Mouse (Mus musculus) forebrain, embryonic 15.5 days (tissue): ENCODE measurements around the gene Cmklr1. TPM values are rescaled to one million over a fixed set of nuclear protein-coding genes. Genes with fewer than 3 reads are reported as not detected.

Source experiments
- ATAC-seq: fragments of 200-750 bp; cut with Nextera tagmentation; replicated peaks from 2 replicates; pipeline ENCODE4 v1.8.0; 2017; ENCODE audit warnings: mild to moderate bottlenecking, moderate TSS enrichment, moderate library complexity
- H3K27ac ChIP-seq: fragments of 300-500 bp; sonication (generic); replicated peaks from 2 replicates; pipeline ENCODE4 v1.5.1; 2015; ENCODE audit warnings: mild to moderate bottlenecking, inconsistent platforms
- H3K27me3 ChIP-seq: fragments of 300-500 bp; sonication (generic); 2 replicates; pipeline ENCODE4 v1.6.1; 2015; ENCODE audit warnings: inconsistent platforms
- H3K36me3 ChIP-seq: fragments of 300-500 bp; sonication (generic); 2 replicates; pipeline ENCODE4 v1.6.1; 2015; ENCODE audit warnings: mild to moderate bottlenecking, inconsistent platforms
- H3K4me1 ChIP-seq: fragments of 300-500 bp; sonication (generic); 2 replicates; pipeline ENCODE4 v1.6.1; 2015; ENCODE audit warnings: inconsistent platforms
- H3K4me2 ChIP-seq: fragments of 300-500 bp; sonication (generic); replicated peaks from 2 replicates; pipeline ENCODE4 v1.6.1; 2015; ENCODE audit warnings: mild to moderate bottlenecking, inconsistent platforms
- H3K4me3 ChIP-seq: fragments of 300-500 bp; sonication (generic); 2 replicates; pipeline ENCODE4 v1.5.1; 2015; ENCODE audit warnings: mild to moderate bottlenecking, inconsistent platforms
- H3K9ac ChIP-seq: fragments of 300-500 bp; sonication (generic); replicated peaks from 2 replicates; pipeline ENCODE4 v1.6.1; 2015; ENCODE audit warnings: mild to moderate bottlenecking, inconsistent platforms
- H3K9me3 ChIP-seq: fragments of 300-500 bp; sonication (generic); 2 replicates; pipeline ENCODE4 v1.6.1; 2016; ENCODE audit warnings: inconsistent platforms
- WGBS: fragments of 180-500 bp; shearing (Covaris S2); methylation state at CpG from one replicate; pipeline ENCODE4 v1.1.7; 2015; ENCODE audit warnings: mixed read lengths; 5-methylcytosine and 5-hydroxymethylcytosine counted together
- polyA plus RNA-seq: library from polyadenylated mRNA; unstranded; fragments of >200 nt; fragmentation: Nextera tagmentation; extraction: Ambion mirVana; gene quantifications from 2 replicates; pipeline ENCODE4 v1.2.1, GENCODE M21; 2015

The Cmklr1 gene
- polyA plus RNA-seq, 1 experiment from 2014 or later = 1.3 TPM

DNA sequence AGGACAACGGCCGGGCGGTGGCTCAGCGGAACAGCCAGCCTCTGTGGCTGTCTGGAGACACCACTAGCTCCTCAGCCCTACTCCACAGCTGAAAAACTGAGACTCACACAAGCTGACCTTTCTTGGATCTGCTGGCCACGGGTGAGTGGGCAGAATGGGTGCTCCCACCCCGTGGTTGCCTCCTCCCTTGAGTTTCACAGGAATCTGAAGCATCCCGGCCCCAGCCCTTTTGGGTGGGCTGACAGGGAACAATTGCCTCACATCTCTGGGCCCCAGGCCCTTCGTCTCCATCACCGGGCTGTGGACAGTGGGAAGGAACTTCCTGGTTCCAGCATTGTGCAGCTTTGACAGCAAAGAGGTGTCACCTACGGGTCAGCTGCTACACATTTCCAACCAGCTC, 20.1 kb downstream of the Cmklr1 start:
- Histone ChIP-seq H3K27ac (no peak overlapping the region), H3K9ac (no peak overlapping the region), H3K4me1 (peaks cover 6% of the 10 kb centered on the region; the same call in 1 of the 2 replicates), H3K27me3 (no peaks in the 10 kb centered on the region), H3K36me3 (no peaks in the 10 kb centered on the region), H3K4me3 (no peak overlapping the region), H3K9me3 (no peaks in the 10 kb centered on the region), H3K4me2 (no peak overlapping the region)
- no peak for ATAC-seq
- 75% methylated on average over 10 of the region's 10 CpGs for WGBS

DNA sequence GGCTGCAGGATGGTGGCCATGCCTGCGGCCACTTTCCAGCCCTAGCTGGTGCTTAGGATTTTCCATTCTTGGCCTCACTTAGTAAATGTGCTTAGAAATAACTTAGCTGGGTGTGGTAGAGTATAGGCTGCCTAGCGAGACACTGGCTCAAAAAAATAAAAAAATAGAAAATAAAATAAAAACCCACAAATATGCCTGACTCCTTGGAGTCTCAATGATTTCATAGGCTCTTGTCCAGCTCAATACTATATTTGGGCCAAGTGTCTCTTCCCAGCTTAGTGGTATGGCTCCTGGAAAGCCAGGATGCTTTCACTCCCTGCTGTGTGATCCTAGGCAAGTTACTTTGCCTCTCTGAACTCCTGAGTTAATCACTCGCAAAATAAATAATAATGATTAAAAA, 21.0 kb downstream of the Cmklr1 start:
- Histone ChIP-seq H3K27ac (no peak overlapping the region), H3K27me3 (no peaks in the 10 kb centered on the region), H3K4me2 (no peak overlapping the region), H3K4me1 (peaks cover 4% of the 10 kb centered on the region; the same call in 1 of the 2 replicates), H3K9me3 (no peaks in the 10 kb centered on the region), H3K9ac (no peak overlapping the region), H3K4me3 (no peak overlapping the region), H3K36me3 (no peaks in the 10 kb centered on the region)
- ATAC-seq = no peak
- 83% methylated on average over 3 of the region's 3 CpGs for WGBS

DNA sequence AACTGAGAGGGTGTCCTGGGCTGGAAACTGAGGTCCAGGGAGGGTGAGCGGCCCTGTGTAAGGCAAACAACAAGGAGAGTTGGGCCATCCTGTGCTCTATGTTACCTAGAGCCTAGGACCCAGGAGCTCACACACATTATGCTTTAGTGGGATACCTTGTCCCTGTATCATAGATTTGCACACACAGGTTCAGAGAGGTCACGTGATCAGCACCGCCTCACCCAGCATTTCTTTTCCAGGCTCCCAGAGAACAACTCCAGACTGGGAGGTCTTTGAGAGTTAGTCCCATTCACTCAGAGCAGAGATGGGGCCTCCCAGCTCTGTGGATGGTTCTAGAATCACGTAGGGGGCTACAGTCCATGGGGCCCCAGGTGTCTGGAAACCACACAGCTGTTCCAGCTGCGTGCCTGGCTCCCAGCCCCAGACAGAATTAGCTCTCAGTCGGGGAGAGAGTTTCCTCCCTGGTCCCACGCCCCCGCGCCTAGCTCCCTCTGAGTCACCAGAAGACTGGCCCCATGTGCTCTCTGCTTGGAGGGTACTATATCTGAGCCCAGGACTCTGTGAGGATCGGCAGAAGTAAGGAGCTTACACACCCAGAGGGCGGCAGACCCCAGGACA, 22.3 kb downstream of the Cmklr1 start:
- no peaks in the 10 kb centered on the region for H3K36me3 ChIP-seq
- no peak overlapping the region for H3K27ac ChIP-seq
- H3K4me1 ChIP-seq = 0 out of 2 replicates have a peak, but pooled peaks cover 5% of the 10 kb centered on the region
- no peaks in the 10 kb centered on the region for H3K9me3 ChIP-seq
- WGBS = 67% methylated on average over 11 of the region's 11 CpGs
- H3K4me2 ChIP-seq = no peak overlapping the region
- no peaks in the 10 kb centered on the region for H3K27me3 ChIP-seq
- no peak overlapping the region for H3K9ac ChIP-seq
- ATAC-seq = no peak
- no peak overlapping the region for H3K4me3 ChIP-seq

DNA sequence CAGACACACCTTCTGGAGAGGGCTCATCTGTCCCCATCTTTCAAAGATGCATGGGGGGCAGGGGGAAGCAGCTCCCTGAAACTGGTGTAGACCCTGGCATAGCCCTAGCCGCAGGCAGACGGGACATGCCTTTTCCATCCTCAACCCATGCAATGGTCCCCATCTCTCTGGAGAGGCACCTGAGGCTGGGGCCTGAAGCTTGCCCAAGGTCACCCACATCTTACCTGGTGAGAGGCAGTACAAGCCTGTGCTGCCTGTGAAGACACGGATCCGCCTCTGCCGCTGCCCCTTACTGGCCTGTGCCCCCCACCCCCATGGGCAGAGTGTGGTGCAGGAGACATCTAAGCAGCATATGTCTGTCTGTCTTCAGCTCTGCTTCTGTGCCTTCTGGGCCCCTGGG, 23.2 kb downstream of the Cmklr1 start:
- H3K4me1 ChIP-seq = 0 out of 2 replicates have a peak, but pooled peaks cover 5% of the 10 kb centered on the region
- H3K4me2 ChIP-seq = no peak overlapping the region
- no peaks in the 10 kb centered on the region for H3K9me3 ChIP-seq
- 88% methylated on average over 5 of the region's 5 CpGs for WGBS
- H3K36me3 ChIP-seq = no peaks in the 10 kb centered on the region
- H3K27ac ChIP-seq = no peak overlapping the region
- H3K27me3 ChIP-seq = no peaks in the 10 kb centered on the region
- no peak overlapping the region for H3K4me3 ChIP-seq
- ATAC-seq = no peak
- no peak overlapping the region for H3K9ac ChIP-seq

DNA sequence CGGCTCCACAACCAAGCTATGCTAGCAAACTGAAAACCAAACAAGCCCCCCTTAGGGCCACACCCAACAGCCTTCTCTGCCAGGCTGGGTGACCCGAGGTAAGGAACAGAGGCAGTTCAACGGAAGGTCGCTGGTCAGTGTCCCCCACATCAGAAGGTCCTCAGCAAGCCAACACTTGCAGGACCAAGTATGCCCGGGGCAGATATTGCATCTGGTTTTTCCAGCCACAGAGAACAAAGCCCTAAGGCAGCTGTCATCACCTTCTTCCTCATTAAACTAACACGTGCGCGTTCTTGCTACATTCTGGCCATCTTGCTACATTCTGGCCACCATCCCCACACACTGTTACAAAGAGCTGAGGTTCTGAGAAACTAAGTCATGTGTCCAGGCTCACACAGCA, 23.9 kb downstream of the Cmklr1 start:
- ATAC-seq = no peak

DNA sequence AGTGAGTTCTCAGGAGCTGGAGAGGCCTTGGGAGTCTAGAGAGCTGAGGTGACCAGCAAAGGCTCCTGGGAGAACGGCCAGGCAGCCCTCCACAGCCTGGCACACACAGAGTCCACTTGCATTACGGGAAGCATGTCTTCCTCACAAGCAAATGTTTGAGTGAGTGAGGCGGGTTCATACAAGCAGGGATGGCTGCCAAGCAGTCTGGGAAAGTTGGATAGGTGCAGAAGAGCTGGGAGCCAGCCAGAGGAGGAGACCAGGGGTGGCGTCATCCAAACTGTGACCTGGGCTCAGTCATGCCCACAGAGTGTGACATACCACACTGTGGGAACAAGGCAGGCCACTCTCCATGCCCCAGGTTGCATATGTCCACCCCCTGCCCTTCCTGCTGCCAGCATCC, 25.2 kb downstream of the Cmklr1 start:
- 70% methylated on average over 4 of the region's 4 CpGs for WGBS
- ATAC-seq = no peak
- no peak overlapping the region for H3K9ac ChIP-seq
- H3K27me3 ChIP-seq = no peaks in the 10 kb centered on the region
- no peak overlapping the region for H3K27ac ChIP-seq
- no peaks in the 10 kb centered on the region for H3K36me3 ChIP-seq
- no peak overlapping the region for H3K4me3 ChIP-seq
- H3K4me2 ChIP-seq = no peak overlapping the region
- H3K9me3 ChIP-seq = no peaks in the 10 kb centered on the region
- 0 out of 2 replicates have a peak, but pooled peaks cover 5% of the 10 kb centered on the region for H3K4me1 ChIP-seq

More for the DNA sequence above, 23.9 kb downstream of the Cmklr1 start:
- no peak overlapping the region for H3K27ac ChIP-seq
- H3K36me3 ChIP-seq = no peaks in the 10 kb centered on the region
- no peak overlapping the region for H3K9ac ChIP-seq
- no peaks in the 10 kb centered on the region for H3K9me3 ChIP-seq
- H3K27me3 ChIP-seq = no peaks in the 10 kb centered on the region
- H3K4me2 ChIP-seq = no peak overlapping the region
- 83% methylated on average over 8 of the region's 8 CpGs for WGBS
- H3K4me3 ChIP-seq = no peak overlapping the region
- 0 out of 2 replicates have a peak, but pooled peaks cover 5% of the 10 kb centered on the region for H3K4me1 ChIP-seq

DNA sequence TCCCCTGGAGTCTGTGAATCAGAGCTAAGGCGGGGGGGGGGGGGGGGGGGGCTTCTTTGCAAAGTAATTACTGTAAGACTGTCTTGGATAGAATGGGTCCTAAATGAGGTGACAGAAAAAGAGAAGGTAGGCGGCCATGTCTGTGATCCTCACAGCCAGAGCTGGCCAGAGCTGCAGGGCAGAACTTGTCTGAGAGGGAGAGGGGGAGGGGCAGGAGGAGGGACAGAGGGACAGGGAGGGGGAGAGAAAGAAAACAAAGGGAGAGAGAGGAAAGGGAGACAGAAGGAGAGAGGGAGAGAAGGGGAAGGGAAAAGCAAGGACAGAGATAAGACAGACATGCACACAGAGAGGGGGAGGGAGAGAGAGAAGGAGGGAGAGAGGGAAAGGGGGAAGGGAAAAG, 27.2 kb downstream of the Cmklr1 start:
- H3K27ac ChIP-seq = no peak overlapping the region
- H3K9me3 ChIP-seq = no peaks in the 10 kb centered on the region
- H3K36me3 ChIP-seq = no peaks in the 10 kb centered on the region
- H3K4me1 ChIP-seq = 0 out of 2 replicates have a peak, but pooled peaks cover 5% of the 10 kb centered on the region
- H3K4me2 ChIP-seq = no peak overlapping the region
- ATAC-seq = no peak
- H3K9ac ChIP-seq = no peak overlapping the region
- no peaks in the 10 kb centered on the region for H3K27me3 ChIP-seq
- WGBS = 18% methylated on average over 2 of the region's 2 CpGs
- no peak overlapping the region for H3K4me3 ChIP-seq

DNA sequence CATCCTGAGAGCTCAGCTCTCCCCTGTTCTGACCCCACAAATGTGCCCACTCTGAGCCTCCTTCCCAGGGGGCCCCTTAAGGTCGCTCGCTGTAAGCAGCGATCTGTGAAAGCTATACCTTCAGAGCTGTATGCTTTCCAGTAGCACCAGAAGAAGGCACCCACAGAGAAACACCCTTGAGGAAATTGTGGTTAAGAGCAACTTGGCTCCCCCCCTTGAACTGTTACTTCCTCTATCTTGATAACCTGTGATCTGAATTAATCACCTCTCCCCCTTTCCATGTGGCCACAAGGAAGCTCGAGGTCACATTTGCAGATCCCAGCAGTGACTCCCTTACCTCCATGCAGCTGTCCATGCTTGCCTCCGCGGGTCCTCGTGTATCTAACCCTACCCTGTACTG, 29.2 kb downstream of the Cmklr1 start:
- Histone ChIP-seq H3K27me3 (no peaks in the 10 kb centered on the region), H3K4me2 (no peak overlapping the region), H3K4me3 (no peak overlapping the region), H3K9me3 (no peaks in the 10 kb centered on the region), H3K9ac (no peak overlapping the region), H3K27ac (no peak overlapping the region), H3K4me1 (0 out of 2 replicates have a peak, but pooled peaks cover 5% of the 10 kb centered on the region), H3K36me3 (no peaks in the 10 kb centered on the region)
- 83% methylated on average over 7 of the region's 7 CpGs for WGBS
- no peak for ATAC-seq

DNA sequence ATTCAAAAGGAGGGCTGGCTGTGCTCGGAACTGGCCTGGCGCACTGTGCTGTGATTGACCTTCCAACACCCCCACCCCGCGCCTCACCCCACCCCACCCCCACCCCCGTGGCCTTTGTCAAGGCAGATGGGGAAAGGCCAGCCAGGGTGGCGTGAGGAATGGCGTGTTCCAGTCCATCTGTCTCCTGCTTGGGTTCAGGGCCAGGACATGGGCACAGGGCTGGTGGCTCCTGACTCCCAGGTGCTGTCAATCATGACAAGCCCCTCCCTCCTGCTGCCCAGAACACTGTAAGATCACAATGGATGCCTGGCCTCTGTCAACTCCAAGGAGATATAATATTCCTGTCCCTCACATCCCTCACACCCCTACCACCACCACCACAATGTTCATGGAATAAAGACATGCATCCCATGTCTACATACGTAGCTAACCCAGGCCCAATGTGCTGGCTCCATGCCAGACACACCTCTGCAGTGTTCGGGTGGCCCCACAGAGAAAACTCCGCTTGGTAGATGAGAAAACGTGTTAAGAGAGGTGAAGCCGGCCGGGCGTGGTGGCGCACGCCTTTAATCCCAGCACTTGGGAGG, 30.0 kb downstream of the Cmklr1 start:
- 72% methylated on average over 16 of the region's 16 CpGs for WGBS
- no peak overlapping the region for H3K4me3 ChIP-seq

DNA sequence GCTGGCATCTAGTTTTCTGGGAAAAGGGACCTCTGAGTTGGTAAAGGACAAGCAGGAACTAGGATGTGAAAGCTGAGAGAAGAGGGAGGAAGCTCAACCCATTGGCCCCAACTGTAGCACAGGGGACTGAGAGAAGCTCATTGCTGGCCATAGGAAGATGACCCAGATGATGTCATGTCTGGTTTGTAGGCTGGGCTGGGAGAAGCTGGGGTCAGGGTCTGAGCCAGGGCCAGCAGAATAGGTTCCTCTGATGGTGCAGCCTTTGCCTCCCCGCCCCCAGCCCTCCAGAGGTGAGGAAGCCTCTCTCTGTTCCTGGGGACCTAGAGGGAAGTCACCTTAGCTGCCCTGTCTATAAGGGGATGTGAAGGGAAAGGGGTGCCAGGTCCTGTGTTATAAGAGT, 31.1 kb downstream of the Cmklr1 start:
- ATAC-seq = no peak
- Histone ChIP-seq H3K4me2 (no peak overlapping the region), H3K36me3 (no peaks in the 10 kb centered on the region), H3K9me3 (no peaks in the 10 kb centered on the region), H3K4me3 (no peak overlapping the region), H3K9ac (no peak overlapping the region), H3K4me1 (0 out of 2 replicates have a peak, but pooled peaks cover 5% of the 10 kb centered on the region), H3K27ac (no peak overlapping the region), H3K27me3 (no peaks in the 10 kb centered on the region)
- 73% methylated on average over 1 of the region's 1 CpGs for WGBS

More for the DNA sequence above, 30.0 kb downstream of the Cmklr1 start:
- H3K27ac ChIP-seq = no peak overlapping the region
- no peaks in the 10 kb centered on the region for H3K27me3 ChIP-seq
- H3K9me3 ChIP-seq = no peaks in the 10 kb centered on the region
- ATAC-seq = no peak
- no peak overlapping the region for H3K9ac ChIP-seq
- H3K4me1 ChIP-seq = 0 out of 2 replicates have a peak, but pooled peaks cover 5% of the 10 kb centered on the region
- no peak overlapping the region for H3K4me2 ChIP-seq
- H3K36me3 ChIP-seq = no peaks in the 10 kb centered on the region

DNA sequence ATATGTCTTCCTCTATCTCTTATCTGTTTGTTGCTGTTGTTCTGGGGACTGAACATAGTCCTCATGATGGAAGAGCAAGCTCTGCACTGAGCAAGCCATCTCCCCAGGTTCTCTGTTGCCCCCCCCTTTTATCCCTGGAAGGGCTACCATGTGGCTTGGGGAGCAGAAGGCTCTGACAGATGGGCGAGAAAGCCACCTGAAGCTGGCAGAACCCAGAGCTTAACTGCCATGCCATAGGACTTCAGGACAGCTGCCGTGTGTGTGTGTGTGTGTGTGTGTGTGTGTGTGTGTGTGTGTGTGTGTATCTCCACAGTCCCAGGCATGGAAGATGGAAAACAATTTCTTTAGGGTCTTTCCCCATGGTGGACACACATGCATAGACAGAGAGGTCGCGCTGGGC, 31.5 kb downstream of the Cmklr1 start:
- Histone ChIP-seq H3K9ac (no peak overlapping the region), H3K36me3 (no peaks in the 10 kb centered on the region), H3K27ac (no peak overlapping the region), H3K4me1 (0 out of 2 replicates have a peak, but pooled peaks cover 5% of the 10 kb centered on the region), H3K9me3 (no peaks in the 10 kb centered on the region), H3K27me3 (no peaks in the 10 kb centered on the region), H3K4me3 (no peak overlapping the region), H3K4me2 (no peak overlapping the region)
- WGBS = 92% methylated on average over 4 of the region's 4 CpGs
- no peak for ATAC-seq

DNA sequence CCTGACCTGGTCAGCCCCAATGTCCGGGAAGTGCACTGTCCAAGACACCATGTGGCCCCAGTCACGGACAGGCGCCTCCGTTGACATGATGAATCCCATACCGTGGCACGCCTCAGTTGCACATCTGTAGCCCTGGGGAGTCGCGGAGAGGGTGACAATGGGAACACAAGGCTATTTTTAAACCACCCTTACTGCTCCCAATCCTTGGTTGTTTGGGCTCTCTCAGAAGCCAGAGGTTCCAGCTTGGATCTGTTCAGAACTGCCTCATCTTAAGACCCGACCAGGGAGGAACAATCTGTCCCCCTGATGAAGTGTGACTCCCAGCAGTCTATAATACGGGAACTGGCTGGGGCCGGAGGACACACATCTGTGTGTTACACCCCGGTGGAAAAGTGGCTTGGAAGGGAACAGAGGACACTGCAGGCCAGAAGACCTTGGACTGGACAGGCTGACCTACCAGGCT, 38.4 kb downstream of the Cmklr1 start:
- 83% methylated on average over 12 of the region's 12 CpGs for WGBS
- no peaks in the 10 kb centered on the region for H3K36me3 ChIP-seq
- H3K27ac ChIP-seq = no peak overlapping the region
- H3K27me3 ChIP-seq = no peaks in the 10 kb centered on the region
- H3K4me2 ChIP-seq = no peak overlapping the region
- no peaks in the 10 kb centered on the region for H3K9me3 ChIP-seq
- peaks cover 6% of the 10 kb centered on the region; the same call in 1 of the 2 replicates for H3K4me1 ChIP-seq
- no peak for ATAC-seq
- no peak overlapping the region for H3K9ac ChIP-seq
- H3K4me3 ChIP-seq = no peak overlapping the region
